Mouse (Mus musculus) liver, embryonic 14.5 days (tissue): ENCODE data around the gene Psmd8. TPM values are rescaled to one million over a fixed set of nuclear protein-coding genes. Genes with fewer than 3 reads are reported as not detected.

Source experiments
- ATAC-seq: fragments of 200-750 bp; cut with Nextera tagmentation; 2 replicates; pipeline ENCODE4 v1.8.0; 2017; ENCODE audit warnings: moderate number of reproducible peaks, mild to moderate bottlenecking, moderate library complexity; ENCODE audit not compliant: insufficient read depth
- DNase-seq, 3 experiments: peaks; one replicate each; pipeline ENCODE4 v3.0.0-alpha.2; 2012 to 2013; ENCODE audit warnings: low read depth in 3 of 3, low spot score in 3 of 3
- H3K27ac ChIP-seq: fragments of 300-500 bp; sonication (generic); 2 replicates; pipeline ENCODE4 v1.5.1; 2014; ENCODE audit warnings: moderate library complexity, mild to moderate bottlenecking, control low read depth, inconsistent platforms
- H3K27me3 ChIP-seq: fragments of 300-500 bp; sonication (generic); 2 replicates; pipeline ENCODE4 v1.6.1; 2014; ENCODE audit warnings: mild to moderate bottlenecking, low read length, moderate library complexity; ENCODE audit not compliant: control insufficient read depth, insufficient read depth
- H3K36me3 ChIP-seq: fragments of 300-500 bp; sonication (generic); replicated peaks from 2 replicates; pipeline ENCODE4 v1.6.1; 2014; ENCODE audit warnings: low read depth; ENCODE audit not compliant: control insufficient read depth, insufficient read depth
- H3K4me1 ChIP-seq, 2 experiments: fragments of 200-500 bp in 1 of 2; fragments of 300-500 bp in 1 of 2; sonication (generic) in 1 of 2; replicated peaks; 2 replicates each; pipeline ENCODE4 v1.6.1; 2012 to 2014; ENCODE audit warnings: antibody characterized with exemption in 1 of 2, inconsistent platforms in 1 of 2, low read length in 1 of 2; ENCODE audit not compliant: control insufficient read depth in 2 of 2, insufficient read depth in 2 of 2
- H3K4me2 ChIP-seq: fragments of 300-500 bp; sonication (generic); 2 replicates; pipeline ENCODE4 v1.6.1; 2014; ENCODE audit warnings: low read depth, mild to moderate bottlenecking, control low read depth, moderate library complexity
- H3K4me3 ChIP-seq, 2 experiments: fragments of 200-500 bp in 1 of 2; fragments of 300-500 bp in 1 of 2; sonication (generic) in 1 of 2; 2 replicates each; pipeline ENCODE4 v1.5.1; 2012 to 2014; ENCODE audit warnings: low read depth in 2 of 2, low read length in 2 of 2, mild to moderate bottlenecking in 2 of 2, control low read depth in 1 of 2, inconsistent platforms in 1 of 2, moderate library complexity in 1 of 2; ENCODE audit not compliant: insufficient read depth in 1 of 2
- H3K9ac ChIP-seq: fragments of 300-500 bp; sonication (generic); replicated peaks from 2 replicates; pipeline ENCODE4 v1.6.1; 2014; ENCODE audit warnings: mild to moderate bottlenecking, control low read depth, moderate library complexity
- H3K9me3 ChIP-seq: fragments of 300-500 bp; sonication (generic); 2 replicates; pipeline ENCODE4 v1.6.1; 2016; ENCODE audit warnings: low read length, mixed read lengths; ENCODE audit not compliant: control insufficient read depth
- CTCF ChIP-seq: IDR thresholded peaks from 2 replicates; pipeline ENCODE4 v1.5.1; 2016; ENCODE audit warnings: antibody characterized with exemption, low read depth, control low read depth
- EP300 ChIP-seq: IDR thresholded peaks from 2 replicates; pipeline ENCODE4 v1.6.1; 2016; ENCODE audit warnings: antibody characterized with exemption, low read depth
- WGBS: fragments of 180-500 bp; shearing (Covaris S2); extraction: QIAGEN DNeasy Blood & Tissue Kit; methylation state at CpG from one replicate; pipeline ENCODE4 v1.1.7; 2014; ENCODE audit not compliant: insufficient replicate concordance; 5-methylcytosine and 5-hydroxymethylcytosine counted together
- polyA plus RNA-seq, 2 experiments: library from polyadenylated mRNA; depleted of rRNA in 1 of 2; stranded (reverse) in 1 of 2; unstranded in 1 of 2; fragments of >200 nt; fragmentation: Nextera tagmentation in 1 of 2; extraction: Ambion mirVana in 1 of 2; gene quantifications; 2 replicates each; pipeline versions ENCODE4 v1.2.1 to v1.2.3; 2012 to 2014

The Psmd8 gene
- polyA plus RNA-seq, 2 experiments: 86.0 to 131 TPM

- peak within 1 kb of the TSS; percentile 63 for H3K4me2 ChIP-seq
- H3K36me3 ChIP-seq: no peaks in the 10 kb centered on the region
- no peaks in the 10 kb centered on the region; the same call in 1 of the 2 replicates for H3K27me3 ChIP-seq
- H3K4me1 ChIP-seq: peaks cover 0 to 10% of the 10 kb centered on the region in 2 experiments; a peak in 3 of 4 replicates
- peak within 1 kb of the TSS in 1 of 2 experiments; percentile 0; a peak in 1 of 4 replicates for H3K4me3 ChIP-seq
- 0% methylated on average over 15 of the region's 16 CpGs for WGBS
- no peak within 1 kb of the TSS for H3K9ac ChIP-seq
- DNase-seq (peak; percentile 42 to 61 (median 45)), ATAC-seq (peak; percentile 68)
- TF ChIP-seq CTCF: no peak
- TF ChIP-seq EP300: no peak
- H3K27ac ChIP-seq: no peak within 1 kb of the TSS
- no peaks in the 10 kb centered on the region for H3K9me3 ChIP-seq
These were observed 55.5 kb downstream of the Psmd8 start, which contains the start of gene Ryr1 for GRCm38 (mm10) chr7:29124970-29125369. Ryr1 (minus strand) TSS chr7:29125179.

Other genes with a start within 250 kb of the Psmd8 start
- gene Actn4, start 218.4 kb downstream of the Psmd8 start, polyA plus RNA-seq (2012; rRNA removed): 80.4 and 86.2 TPM in 2 replicates
- 94.5 and 105 TPM in 2 replicates for gene Actn4, start 218.4 kb downstream of the Psmd8 start, polyA plus RNA-seq (2014; fragmentation: Nextera tagmentation; extraction: Ambion mirVana)
- gene Eif3k, start 198.8 kb downstream of the Psmd8 start, polyA plus RNA-seq (2012; rRNA removed): 281 and 283 TPM in 2 replicates
- gene Eif3k, start 198.8 kb downstream of the Psmd8 start, polyA plus RNA-seq (2014; fragmentation: Nextera tagmentation; extraction: Ambion mirVana): 283 and 288 TPM in 2 replicates
- 16.7 and 17.3 TPM in 2 replicates for gene Map4k1, start 198.7 kb downstream of the Psmd8 start, polyA plus RNA-seq (2012; rRNA removed)
- 24.9 and 27.4 TPM in 2 replicates for gene Map4k1, start 198.7 kb downstream of the Psmd8 start, polyA plus RNA-seq (2014; fragmentation: Nextera tagmentation; extraction: Ambion mirVana)
- gene Ryr1, start 55.5 kb downstream of the Psmd8 start, polyA plus RNA-seq (2012; rRNA removed): 0.06 and 0.15 TPM in 2 replicates
- 0.06 and 0.08 TPM in 2 replicates for gene Ryr1, start 55.5 kb downstream of the Psmd8 start, polyA plus RNA-seq (2014; fragmentation: Nextera tagmentation; extraction: Ambion mirVana)
- gene Rasgrp4, start 45.9 kb downstream of the Psmd8 start, polyA plus RNA-seq (2012; rRNA removed): 0.88 and 0.96 TPM in 2 replicates
- gene Rasgrp4, start 45.9 kb downstream of the Psmd8 start, polyA plus RNA-seq (2014; fragmentation: Nextera tagmentation; extraction: Ambion mirVana): 0.04 and 0.39 TPM in 2 replicates
- gene Fam98c, start 24.5 kb downstream of the Psmd8 start, polyA plus RNA-seq (2012; rRNA removed): 5.1 and 5.8 TPM in 2 replicates
- gene Fam98c, start 24.5 kb downstream of the Psmd8 start, polyA plus RNA-seq (2014; fragmentation: Nextera tagmentation; extraction: Ambion mirVana): 4.6 and 4.7 TPM in 2 replicates
- gene Ggn, start 10.5 kb downstream of the Psmd8 start, polyA plus RNA-seq (2012; rRNA removed): 0.03 and 0.04 TPM in 2 replicates
- gene Ggn, start 10.5 kb downstream of the Psmd8 start, polyA plus RNA-seq (2014; fragmentation: Nextera tagmentation; extraction: Ambion mirVana): not detected in 2 replicates
- gene Spred3, start 10.3 kb downstream of the Psmd8 start, polyA plus RNA-seq (2012; rRNA removed): 0.38 and 0.51 TPM in 2 replicates
- gene Spred3, start 10.3 kb downstream of the Psmd8 start, polyA plus RNA-seq (2014; fragmentation: Nextera tagmentation; extraction: Ambion mirVana): 0.04 and 0.08 TPM in 2 replicates
- 0.32 and 0.45 TPM in 2 replicates for gene Catsperg1, start 33.3 kb upstream of the Psmd8 start, polyA plus RNA-seq (2012; rRNA removed)
- gene Catsperg1, start 33.3 kb upstream of the Psmd8 start, polyA plus RNA-seq (2014; fragmentation: Nextera tagmentation; extraction: Ambion mirVana): 0.11 TPM in 1 of 2 replicates, not detected in the other
- 2.4 TPM in 2 replicates for gene Kcnk6, start 51.8 kb upstream of the Psmd8 start, polyA plus RNA-seq (2012; rRNA removed)
- 0.55 and 0.82 TPM in 2 replicates for gene Kcnk6, start 51.8 kb upstream of the Psmd8 start, polyA plus RNA-seq (2014; fragmentation: Nextera tagmentation; extraction: Ambion mirVana)
- 24.4 and 29.4 TPM in 2 replicates for gene Yif1b, start 57.6 kb upstream of the Psmd8 start, polyA plus RNA-seq (2012; rRNA removed)
- 41.6 and 44.5 TPM in 2 replicates for gene Yif1b, start 57.6 kb upstream of the Psmd8 start, polyA plus RNA-seq (2014; fragmentation: Nextera tagmentation; extraction: Ambion mirVana)
- gene 2200002D01Rik, start 67.8 kb upstream of the Psmd8 start, polyA plus RNA-seq (2012; rRNA removed): 0.39 and 1.3 TPM in 2 replicates
- 2.6 and 4.8 TPM in 2 replicates for gene 2200002D01Rik, start 67.8 kb upstream of the Psmd8 start, polyA plus RNA-seq (2014; fragmentation: Nextera tagmentation; extraction: Ambion mirVana)
- gene Spint2, start 101.2 kb upstream of the Psmd8 start, polyA plus RNA-seq (2012; rRNA removed): 14.6 and 15.6 TPM in 2 replicates
- gene Spint2, start 101.2 kb upstream of the Psmd8 start, polyA plus RNA-seq (2014; fragmentation: Nextera tagmentation; extraction: Ambion mirVana): 22.3 and 23.6 TPM in 2 replicates
- 1.5 and 2.5 TPM in 2 replicates for gene Ppp1r14a, start 108.6 kb upstream of the Psmd8 start, polyA plus RNA-seq (2012; rRNA removed)
- 2.3 TPM in 2 replicates for gene Ppp1r14a, start 108.6 kb upstream of the Psmd8 start, polyA plus RNA-seq (2014; fragmentation: Nextera tagmentation; extraction: Ambion mirVana)
- 0.81 TPM in 2 replicates for gene Dpf1, start 123.2 kb upstream of the Psmd8 start, polyA plus RNA-seq (2012; rRNA removed)
- gene Dpf1, start 123.2 kb upstream of the Psmd8 start, polyA plus RNA-seq (2014; fragmentation: Nextera tagmentation; extraction: Ambion mirVana): 1.0 and 2.1 TPM in 2 replicates